Mouse (Mus musculus) gonadal fat pad, adult 2 months (tissue): ENCODE results near the gene Hcn2. TPM values are rescaled to one million over a fixed set of nuclear protein-coding genes. Genes with fewer than 3 reads are reported as not detected.
A peak's percentile ranks its signal among the peaks of the same experiment; 100 is the strongest.
"Not testable (repeated sequence)": the region's sequence is repeated elsewhere in the genome, so short reads cannot be mapped to it uniquely, and the experiment has no call there.

Experiments
- DNase-seq: peaks from one replicate; pipeline ENCODE4 v3.0.0-alpha.2; 2012; ENCODE audit warnings: low read depth
- polyA plus RNA-seq: library from polyadenylated mRNA; depleted of rRNA; stranded (reverse); fragments of >200 nt; gene quantifications from 2 replicates; pipeline ENCODE4 v1.2.3, GENCODE M21; 2012

Gene Hcn2
- polyA plus RNA-seq, 1 experiment: 1.8 TPM

DNA sequence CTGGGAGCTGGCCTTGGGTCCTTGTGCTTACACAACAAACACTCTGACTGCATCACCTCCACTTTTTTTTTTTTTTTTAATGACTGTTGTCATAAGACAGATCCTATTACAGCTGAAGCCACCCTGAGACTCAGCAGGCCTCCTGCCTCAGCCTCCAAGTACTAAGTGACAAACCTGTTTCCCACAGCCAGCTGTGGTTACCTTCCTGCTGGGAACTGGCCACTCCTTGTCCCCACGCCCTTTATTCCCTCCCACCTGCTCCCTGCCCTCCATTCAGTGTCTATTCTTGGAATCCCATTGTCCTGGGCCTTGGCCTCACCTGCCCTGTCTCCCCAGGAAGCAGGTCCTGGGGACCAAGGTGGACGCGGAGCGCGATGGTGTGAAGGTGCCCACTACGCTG lies 28.9 kb upstream of the Hcn2 start:
- DNase-seq: no peak

DNA sequence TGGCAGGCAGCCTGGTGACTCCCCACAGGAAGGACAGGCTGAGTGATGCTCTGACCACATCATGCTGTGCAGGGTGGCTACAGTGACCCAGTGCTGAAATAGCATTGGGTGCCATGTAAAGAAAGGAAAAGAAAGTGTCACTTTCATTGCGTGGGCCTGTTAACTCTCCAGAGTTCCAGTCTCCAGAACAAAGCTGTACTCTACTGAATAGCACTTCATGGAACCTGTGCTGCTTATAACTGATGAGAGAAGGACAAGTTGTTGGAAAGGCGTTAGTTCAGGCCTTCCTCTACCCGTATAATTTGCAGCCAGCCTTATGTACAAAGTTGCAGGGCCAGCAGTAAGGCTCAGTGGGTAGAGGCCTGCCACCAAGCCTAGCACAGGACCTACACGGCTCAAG lies 27.7 kb upstream of the Hcn2 start, which contains the start of gene Gzmm:
Gzmm (plus strand) TSS at position 301 of the 400 bp plus-strand sequence.
- no peak for DNase-seq

DNA sequence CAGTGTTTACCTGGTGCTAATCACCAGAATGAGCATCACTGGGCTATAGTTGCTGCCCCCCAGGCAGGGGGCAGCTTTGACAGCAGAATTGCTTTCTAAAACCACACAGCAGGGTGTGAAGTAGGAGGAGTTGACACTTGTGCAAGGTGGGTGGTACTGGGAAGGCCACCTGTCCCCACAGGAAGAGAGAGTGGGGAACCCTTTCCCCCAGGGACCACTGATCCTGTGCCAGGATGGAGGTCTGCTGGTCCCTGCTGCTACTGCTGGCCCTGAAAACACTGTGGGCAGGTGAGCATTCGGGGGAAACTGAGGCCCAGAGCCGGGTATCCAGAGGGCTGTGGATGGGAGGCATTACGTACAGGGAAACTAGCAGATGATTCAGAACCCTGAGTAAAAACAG lies 27.3 kb upstream of the Hcn2 start:
- no peak for DNase-seq

DNA sequence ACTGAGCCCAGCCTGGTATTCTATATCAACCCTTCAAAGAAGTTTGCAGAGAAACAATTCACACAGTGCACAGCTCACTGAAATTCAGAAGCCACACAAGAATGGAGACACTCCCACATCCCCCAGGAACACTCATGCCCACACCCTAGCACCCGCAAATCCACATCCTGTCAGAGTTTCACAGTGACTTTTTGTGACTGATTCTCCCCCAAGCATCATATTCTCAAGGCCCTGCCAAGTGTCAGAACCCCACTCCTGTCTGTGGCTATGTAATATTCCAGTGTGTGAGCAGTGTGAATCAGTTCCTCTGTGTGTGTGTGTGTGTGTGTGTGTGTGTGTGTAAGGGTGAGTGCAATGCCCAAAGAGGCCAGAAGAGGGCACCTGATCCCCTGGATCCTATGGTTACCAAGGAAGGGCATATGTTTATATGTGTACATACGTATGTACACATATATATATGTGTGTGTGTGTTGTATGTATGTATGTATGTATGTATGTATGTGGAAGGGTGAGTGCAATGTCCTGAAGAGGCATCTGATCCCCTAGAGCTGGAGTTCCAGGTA lies 24.4 kb upstream of the Hcn2 start:
- DNase-seq: no peak

DNA sequence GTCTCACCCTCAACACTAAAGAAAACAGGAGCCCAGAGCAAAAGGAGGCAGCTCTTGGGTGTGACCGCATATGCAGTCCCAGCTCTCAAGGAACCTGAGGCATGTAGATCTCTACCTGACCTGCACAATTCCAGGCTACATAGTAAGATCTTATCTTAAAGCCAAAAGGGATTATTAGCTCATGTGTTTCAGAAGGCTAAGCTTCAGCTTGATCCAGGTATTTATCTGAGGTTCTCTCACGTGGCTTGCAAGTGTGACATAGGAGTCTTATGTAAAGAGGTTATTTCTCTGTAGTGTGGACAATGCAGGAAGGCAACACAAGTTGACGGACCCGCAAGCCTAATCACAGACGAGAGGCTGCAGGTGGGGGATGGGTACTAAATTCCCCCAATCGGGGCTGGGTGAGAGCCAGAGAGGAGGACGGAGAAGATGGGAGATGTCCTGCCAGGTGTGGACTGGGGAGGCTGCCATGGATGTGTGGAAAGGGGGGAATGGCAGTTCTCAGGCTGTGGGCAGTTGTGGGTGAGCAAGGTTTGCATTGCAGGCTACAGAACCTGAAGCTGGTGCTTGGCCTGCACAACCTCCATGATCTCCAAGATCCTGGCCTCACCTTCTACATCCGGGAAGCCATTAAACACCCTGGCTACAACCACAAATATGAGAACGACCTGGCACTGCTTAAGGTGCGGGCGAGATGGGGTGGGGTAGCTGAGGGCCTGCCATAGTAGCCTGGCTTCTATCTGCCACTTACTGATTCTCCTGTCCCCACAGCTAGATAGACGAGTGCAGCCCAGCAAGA lies 22.7 kb upstream of the Hcn2 start:
- peak; percentile 82 for DNase-seq

DNA sequence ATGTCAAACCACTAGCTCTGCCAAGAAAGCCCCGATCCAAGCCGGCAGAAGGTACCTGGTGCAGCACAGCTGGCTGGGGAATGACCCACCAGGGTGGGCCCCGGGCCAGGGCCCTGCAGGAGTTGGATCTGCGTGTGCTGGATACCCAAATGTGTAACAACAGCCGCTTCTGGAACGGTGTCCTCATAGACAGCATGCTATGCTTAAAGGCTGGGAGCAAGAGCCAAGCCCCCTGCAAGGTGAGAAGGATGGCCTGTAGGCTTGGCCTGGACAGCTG lies 22.1 kb upstream of the Hcn2 start:
- DNase-seq: no peak

DNA sequence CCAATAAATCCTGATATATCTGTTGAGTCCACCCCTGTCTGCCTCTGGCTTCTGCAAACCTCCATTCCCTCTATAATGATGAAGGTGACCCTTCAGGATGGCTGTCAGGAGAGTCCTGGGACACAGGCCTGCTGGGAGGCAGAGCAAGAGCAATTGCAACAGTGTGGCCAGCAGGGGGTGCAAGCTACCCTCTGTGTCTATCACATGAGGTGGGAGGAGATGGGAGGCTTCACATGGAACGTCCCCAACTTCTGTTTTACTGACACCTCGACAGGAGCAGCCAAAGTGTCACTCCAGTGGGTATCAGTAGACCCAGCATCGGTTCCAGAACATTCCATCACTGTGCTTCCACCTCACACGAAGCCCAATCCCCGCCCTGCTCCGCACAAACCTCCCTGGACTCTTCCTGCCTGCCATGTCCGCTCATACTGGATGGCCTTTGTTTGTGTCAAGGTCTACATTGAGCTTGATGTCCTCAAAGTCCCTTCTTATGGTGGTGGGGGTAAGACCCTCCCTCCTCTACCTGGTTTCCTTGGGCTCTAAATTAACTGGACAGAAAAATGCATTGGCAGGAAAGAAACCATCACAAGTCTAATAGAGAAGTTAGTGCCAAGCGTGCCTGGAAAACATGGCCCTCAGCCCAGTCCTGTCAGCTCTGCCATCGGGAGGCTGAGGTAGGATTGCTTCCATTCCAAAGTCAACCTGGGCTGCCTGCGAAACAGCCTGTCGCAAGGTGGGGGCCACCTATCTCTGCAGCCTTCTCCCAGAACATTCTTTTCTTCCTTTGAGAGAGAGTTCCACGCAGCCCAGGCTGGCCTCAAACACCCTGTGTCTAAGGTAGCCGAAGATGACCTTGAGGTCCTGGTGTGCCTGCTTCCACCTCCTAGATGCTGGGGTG lies 21.0 kb upstream of the Hcn2 start:
- DNase-seq: no peak

DNA sequence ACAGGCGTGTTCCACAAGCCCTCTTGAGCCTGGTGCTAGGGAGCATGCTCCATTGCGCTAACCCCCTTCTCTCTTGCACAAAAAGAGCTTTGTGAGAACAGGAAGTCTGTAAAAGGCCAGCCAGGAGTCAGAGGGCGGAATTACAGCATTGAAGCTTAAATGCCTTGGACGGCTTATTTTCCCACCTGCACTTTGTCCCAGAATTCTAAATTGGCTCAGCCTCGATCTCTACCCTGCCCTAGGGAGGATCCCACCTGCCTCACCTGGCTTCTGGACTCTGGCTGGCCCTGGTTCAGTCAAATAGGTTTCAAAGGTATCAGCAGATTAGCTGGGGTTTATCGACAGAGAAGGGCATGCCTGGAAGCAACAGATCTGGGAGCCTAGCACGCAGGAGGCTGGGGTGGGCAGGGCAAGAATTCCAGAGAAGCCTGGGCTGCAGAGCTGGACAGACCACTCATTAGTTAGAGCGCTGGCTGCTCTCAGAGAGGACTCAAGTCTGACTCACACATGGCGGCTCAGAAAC lies 20.2 kb upstream of the Hcn2 start:
- no peak for DNase-seq

DNA sequence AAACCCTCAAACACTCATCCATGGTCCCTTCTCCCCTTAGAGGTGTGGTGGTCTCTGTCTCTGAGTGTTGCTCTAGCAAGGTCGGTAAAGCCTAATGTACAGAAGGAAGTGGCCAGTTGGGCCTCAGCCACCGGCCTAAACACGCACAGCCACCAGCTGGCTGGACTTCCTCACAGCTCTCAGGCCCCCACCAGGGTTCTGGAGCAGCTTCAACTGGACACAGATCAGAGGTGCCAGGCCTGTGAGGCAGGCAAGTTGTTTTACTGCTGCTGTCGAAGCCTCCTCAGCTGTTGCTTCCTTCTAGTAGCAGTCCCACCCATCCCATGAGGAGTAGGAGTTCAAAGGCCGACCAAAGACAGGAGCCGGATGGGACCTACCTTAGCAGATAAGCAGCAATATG lies 18.5 kb upstream of the Hcn2 start:
- DNase-seq: no peak

DNA sequence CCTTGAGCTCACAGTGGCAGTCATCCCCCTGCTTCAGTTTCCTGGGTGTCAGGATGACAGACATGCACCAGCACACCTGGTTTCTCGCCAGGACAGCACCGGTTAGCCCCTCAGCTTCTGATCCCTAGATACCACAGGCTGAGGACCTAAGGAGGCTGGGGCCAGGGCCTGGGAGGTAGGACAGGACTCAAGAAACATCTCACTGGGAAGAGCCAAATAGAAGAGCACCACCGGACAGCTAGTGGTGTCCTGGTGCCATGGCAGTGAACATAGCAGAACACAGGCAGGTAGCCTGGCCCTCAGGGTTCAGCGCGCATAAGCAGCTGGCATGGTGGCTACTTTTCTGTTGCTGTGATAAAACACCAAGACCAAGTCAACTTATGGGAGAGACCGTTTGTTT lies 18.0 kb upstream of the Hcn2 start:
- DNase-seq: no peak

DNA sequence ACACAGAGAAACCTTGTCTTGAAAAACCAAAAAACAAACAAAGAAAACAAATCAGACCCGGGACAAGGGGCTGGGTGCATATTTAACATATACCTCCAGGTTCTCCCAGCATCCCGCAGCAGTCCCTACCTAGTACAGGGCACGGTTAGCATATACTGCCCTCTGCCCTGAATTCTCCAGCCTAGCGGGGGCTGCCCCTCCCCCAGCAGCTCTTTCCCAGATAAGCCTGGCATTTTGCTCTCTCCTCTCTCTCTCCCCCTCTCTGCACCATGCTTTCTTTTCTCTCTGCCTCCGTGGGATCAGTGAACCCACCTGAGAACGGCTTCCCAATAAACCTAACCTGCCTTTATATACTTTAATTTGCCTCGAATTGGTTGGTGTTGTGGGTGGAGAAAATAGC lies 15.8 kb upstream of the Hcn2 start:
- no peak for DNase-seq

DNA sequence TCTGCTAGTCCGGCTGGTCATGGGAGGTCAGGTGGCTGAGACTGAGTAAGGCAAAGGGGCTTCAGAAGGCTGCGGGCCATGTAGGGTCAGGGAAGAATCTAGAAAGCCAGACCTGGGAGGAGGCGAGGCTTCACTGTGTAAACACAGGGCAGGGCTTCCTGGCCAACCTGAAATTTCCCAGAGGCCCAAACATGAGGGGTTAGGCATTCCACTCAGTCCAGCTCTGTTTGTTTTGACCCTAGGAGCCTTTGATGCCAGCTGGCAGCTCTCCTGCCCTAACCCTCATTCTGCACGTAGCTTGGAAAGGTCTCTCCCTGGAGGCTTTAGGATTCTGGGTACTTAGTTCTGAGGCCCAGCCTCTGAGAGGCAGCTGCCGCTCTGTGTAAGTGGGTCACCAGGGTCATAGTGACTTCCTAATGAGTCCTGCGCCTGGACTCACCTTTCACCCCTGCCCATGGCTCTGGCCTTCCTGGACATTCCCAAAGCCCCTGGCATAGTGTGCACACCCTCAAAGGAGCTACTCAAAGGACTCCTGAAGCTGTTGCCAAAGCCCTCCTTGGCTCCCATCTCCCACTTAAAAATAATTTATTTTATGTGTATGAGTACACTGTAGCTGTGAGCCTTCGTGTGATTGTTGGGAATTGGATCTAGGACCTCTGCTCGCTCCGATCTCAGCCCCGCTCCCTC lies 14.8 kb upstream of the Hcn2 start:
- no peak for DNase-seq

DNA sequence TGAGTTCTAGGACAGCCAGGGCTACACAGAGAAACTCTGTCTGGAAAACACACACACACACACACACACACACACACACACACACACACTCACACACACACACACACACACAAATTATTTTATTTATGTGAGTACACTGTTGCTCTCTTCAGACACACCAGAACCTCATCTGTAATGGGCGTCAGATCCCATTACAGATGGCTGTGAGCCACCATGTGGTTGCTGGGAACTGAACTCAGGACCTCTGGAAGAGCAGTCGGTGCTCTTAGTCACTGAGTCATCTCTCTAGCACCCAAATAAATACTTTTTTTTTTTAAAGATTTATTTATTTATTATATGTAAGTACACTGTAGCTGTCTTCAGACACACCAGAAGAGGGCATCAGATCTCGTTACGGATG lies 13.5 kb upstream of the Hcn2 start:
- DNase-seq: not testable (repeated sequence)

DNA sequence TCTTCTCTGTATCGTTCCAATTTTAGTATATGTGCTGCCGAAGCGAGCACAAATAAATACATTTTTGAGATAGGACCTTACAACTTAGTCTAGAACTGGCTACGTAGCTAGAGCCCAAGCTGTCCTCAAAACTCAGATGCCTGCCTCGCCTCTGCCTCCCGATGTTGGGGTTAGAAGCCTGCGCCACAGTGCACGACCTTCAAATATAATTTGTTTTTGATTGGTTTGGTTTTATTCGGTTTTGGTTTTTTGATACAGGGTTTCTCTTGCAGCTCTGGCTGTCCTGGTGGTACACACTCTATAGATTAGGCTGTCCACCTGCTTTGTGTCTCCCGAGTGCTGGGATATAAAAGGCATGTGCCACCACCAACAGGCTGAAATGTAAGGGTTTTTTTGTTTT lies 12.9 kb upstream of the Hcn2 start:
- no peak for DNase-seq

DNA sequence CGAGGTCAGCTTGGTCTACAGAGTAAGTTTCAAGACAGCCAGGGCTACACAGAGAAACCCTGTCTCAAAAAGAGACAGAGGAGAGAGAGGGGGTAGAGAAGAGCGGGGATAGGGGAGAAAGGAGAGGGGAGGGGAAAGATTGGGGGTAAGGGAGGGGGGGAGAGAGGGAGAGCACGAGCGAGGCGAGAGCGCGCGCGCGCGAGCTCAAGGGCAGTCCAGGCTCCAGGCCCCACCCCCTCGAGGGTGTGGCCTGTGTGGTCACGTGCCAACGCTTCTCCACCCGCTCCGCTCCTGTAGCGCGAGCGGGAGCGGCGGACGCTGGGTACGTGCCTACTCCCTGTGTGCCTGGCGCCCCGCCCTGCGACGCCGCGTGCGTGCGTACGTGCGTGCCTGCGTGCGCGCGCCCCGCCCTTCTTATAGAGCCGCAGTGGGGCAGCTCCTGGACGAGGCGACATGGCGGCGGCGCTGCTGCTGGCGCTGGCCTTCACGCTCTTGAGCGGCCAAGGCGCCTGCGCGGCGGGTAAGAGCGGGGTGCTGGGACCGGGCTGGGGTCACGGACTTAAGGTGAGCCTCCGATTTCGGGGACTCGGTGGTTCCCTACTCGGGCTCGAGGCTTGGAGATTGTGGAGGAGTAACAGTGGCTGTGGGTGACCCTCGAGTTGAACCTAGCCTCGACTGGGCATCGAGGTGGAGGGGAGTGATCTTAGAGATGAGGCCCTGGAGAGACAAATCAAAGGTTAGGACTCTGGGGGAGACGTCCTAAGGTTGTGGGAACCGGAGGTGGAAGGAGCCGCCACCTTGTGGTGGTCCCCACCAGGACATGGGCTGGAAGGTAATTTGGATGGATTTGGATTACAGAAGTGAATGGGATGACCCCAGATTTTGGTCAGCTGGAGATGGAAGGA lies 12.1 kb upstream of the Hcn2 start, which contains the start of gene Bsg:
Bsg (plus strand) TSS at position 427 of the 905 bp plus-strand sequence.
- DNase-seq: no peak

DNA sequence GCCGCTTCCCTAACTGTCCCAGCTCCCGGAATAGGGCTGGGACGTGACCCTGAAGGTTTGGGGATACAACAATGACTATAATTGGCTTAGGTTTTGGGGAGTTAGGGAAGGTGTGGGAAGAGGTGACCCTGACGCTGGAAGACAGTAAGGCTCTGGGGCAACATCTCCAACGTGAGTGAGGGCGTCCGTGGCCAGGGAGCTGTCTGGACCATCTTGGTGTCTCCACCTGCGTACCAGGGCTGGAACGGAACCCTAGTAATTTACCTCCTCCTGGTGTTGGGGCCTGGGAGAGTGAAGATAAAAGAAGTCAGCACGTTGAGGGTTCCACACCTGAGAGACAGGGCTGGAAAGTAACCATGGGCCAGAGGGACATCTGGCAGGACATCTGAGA lies 11.5 kb upstream of the Hcn2 start:
- no peak for DNase-seq

DNA sequence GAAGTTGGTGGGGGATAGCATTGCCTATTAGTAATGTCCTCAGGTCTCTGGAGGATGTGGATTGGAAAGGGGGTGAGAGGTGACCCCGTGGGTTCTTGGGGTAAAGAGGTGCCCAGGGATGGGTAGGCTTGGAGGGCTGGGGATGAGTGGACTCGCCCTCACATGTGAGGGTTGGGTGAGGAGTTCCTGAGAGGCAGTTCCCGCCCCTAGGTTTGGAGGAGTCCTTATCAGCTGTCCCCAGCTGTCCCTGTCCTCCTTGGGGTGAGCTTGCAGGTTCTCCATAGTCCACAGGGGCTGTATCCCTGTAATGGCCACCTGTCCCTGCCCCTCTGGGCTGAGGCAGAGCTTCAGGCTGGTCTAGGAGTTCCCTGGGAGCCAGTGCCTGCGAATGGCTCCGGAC lies 10.5 kb upstream of the Hcn2 start:
- no peak for DNase-seq

DNA sequence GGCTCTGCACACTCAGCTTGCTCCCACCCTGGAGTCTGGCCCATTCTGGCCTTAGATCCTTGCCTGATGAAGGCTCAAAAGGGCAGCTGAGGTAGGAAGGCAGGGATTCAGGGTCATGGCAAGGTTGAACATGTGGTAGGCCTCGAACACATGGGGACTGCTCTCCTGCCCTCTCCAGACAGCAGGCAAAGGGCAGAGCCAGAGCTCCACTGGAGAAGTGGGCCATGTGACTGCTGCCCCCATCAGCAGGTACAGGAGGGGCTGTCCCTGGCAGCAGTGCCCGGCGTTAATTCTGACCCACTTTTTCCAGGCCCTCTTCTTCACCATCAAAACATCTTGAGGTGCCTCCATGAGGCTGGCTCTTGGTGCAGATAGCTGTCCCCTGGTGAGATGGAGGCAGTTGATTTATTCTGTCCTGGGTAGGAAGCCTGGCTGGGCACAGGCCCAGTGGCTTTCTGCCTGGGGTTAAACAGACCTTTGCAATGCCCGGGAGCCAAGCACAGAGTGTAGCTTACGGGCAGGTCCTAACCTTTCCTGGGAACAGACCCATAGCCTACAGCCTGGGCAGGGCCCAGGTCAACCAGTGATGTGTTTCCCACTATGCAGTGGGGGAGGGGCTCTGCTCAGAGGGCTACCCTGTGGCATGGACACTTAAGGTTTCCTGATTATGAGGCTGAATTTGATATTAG lies 9.9 kb upstream of the Hcn2 start:
- no peak for DNase-seq

DNA sequence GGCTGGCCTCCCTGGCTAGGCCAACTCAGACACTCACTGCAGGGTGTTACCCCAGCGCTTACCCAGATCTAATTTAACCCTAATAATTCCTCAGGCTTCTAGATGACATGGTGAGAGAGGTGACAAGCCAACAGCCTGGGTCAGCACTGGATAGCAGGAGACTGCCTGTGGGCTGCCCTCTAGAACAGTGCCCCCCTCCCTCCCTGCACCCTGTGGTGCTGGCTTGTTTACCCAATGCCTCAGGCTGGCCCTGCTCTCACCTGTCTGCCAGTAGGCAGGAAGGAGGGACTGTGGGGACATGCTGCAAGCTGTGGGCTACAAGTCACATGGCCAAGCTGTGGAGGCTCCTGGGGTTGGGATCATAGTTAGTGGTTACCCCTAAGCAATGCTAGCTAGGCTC lies 9.3 kb upstream of the Hcn2 start:
- no peak for DNase-seq

DNA sequence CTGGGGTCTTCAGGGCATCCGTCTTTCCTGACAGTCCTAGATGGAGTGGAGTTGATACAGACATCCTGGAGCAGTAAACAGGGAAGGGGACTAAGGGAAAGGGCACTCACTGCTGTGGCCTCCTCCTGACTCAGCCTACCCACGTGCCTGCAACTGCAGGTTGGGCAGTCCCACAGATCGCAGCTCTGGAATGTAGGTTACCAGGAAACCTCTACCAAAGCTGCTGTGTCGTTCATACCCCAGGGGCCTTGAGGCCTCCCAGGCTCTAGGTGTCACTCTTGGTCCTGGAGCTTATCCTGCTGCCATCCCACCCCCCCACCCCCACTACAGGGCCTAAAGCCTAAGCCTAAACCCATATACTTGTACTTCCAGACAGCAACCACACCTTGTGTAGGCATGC lies 8.7 kb upstream of the Hcn2 start:
- no peak for DNase-seq
